Mouse (Mus musculus) spleen, postnatal 14 days (tissue): Measurements from ENCODE around the gene Acsl5.

Experiments used
- DNase-seq, 2 experiments: peaks; one replicate each; pipeline ENCODE4 v3.0.0; 2021 to 2022; ENCODE audit warnings: low spot score in 2 of 2

The Acsl5 gene

GRCm38 (mm10) chr19:55327510-55327909 lies 75.8 kb downstream of the Acsl5 start:
- DNase-seq: no peak

- no peak for DNase-seq
Observed at GRCm38 (mm10) chr19:55331776-55332175, 80.0 kb downstream of the Acsl5 start.

GRCm38 (mm10) chr19:55332641-55333268 lies 81.0 kb downstream of the Acsl5 start:
- DNase-seq: peak in 1 of 2 experiments; percentile 43

GRCm38 (mm10) chr19:55335881-55336280 lies 84.1 kb downstream of the Acsl5 start:
- DNase-seq: no peak

GRCm38 (mm10) chr19:55336441-55336840 lies 84.7 kb downstream of the Acsl5 start:
- DNase-seq: no peak

- DNase-seq: no peak
Observed at GRCm38 (mm10) chr19:55337066-55337465, 85.3 kb downstream of the Acsl5 start.

- no peak for DNase-seq
Observed at GRCm38 (mm10) chr19:55337664-55338063, 85.9 kb downstream of the Acsl5 start.

- DNase-seq: no peak
Observed at GRCm38 (mm10) chr19:55340521-55340920, 88.8 kb downstream of the Acsl5 start.

GRCm38 (mm10) chr19:55341377-55341776 lies 89.6 kb downstream of the Acsl5 start:
- DNase-seq: no peak

- DNase-seq: no peak
Observed at GRCm38 (mm10) chr19:55342423-55342822, 90.7 kb downstream of the Acsl5 start.

GRCm38 (mm10) chr19:55343274-55343673 lies 91.5 kb downstream of the Acsl5 start:
- DNase-seq: no peak
